Mouse (Mus musculus): ENCODE measurements at regions not wholly inside any gene's neighbourhood (a gene's known extent, or its start where the extent isn't known, plus 50 kb on each side); places are given as distances from the start of the nearest gene placed in this dataset.

- Histone ChIP-seq H3K4me2 (no peak overlapping the region), H3K9me3 (no peaks in the 10 kb centered on the region), H3K27ac (no peak overlapping the region), H3K27me3 (no peaks in the 10 kb centered on the region), H3K36me3 (no peaks in the 10 kb centered on the region), H3K4me3 (no peak overlapping the region), H3K4me1 (no peaks in the 10 kb centered on the region), H3K9ac (no peak overlapping the region)
- no peak for ATAC-seq (ENCODE audit: borderline replicate concordance, extremely low read depth, low FRiP score, low TSS enrichment)
- WGBS = 65% methylated on average over 5 of the region's 5 CpGs
Measured at GRCm38 (mm10) chr4:97439288-97440029, 256.5 kb upstream of the Gm10192 start.

- H3K27ac ChIP-seq = no peak overlapping the region
- H3K4me2 ChIP-seq = no peak overlapping the region
- no peaks in the 10 kb centered on the region for H3K9me3 ChIP-seq
- WGBS = 61% methylated on average over 1 of the region's 1 CpGs
- H3K27me3 ChIP-seq = no peaks in the 10 kb centered on the region
- no peaks in the 10 kb centered on the region for H3K4me1 ChIP-seq
- H3K4me3 ChIP-seq = no peak overlapping the region
- no peak for ATAC-seq (ENCODE audit: borderline replicate concordance, extremely low read depth, low FRiP score, low TSS enrichment)
- H3K36me3 ChIP-seq = no peaks in the 10 kb centered on the region
- no peak overlapping the region for H3K9ac ChIP-seq
Measured at GRCm38 (mm10) chr4:97432681-97433080, 249.7 kb upstream of the Gm10192 start.

GRCm38 (mm10) chr4:97432094-97432493 lies 249.1 kb upstream of the Gm10192 start:
- no peak overlapping the region for H3K4me2 ChIP-seq
- H3K4me3 ChIP-seq = no peak overlapping the region
- WGBS = 79% methylated on average over 1 of the region's 1 CpGs

GRCm38 (mm10) chr4:97431239-97431638 lies 248.3 kb upstream of the Gm10192 start:
- WGBS = 75% methylated on average over 2 of the region's 2 CpGs

More at GRCm38 (mm10) chr4:97432094-97432493, 249.1 kb upstream of the Gm10192 start:
- Histone ChIP-seq H3K4me1 (no peaks in the 10 kb centered on the region), H3K36me3 (no peaks in the 10 kb centered on the region), H3K9me3 (no peaks in the 10 kb centered on the region), H3K9ac (no peak overlapping the region), H3K27me3 (no peaks in the 10 kb centered on the region), H3K27ac (no peak overlapping the region)
- no peak for ATAC-seq (ENCODE audit: borderline replicate concordance, extremely low read depth, low FRiP score, low TSS enrichment)

GRCm38 (mm10) chr4:97419845-97420244 lies 236.9 kb upstream of the Gm10192 start:
- H3K36me3 ChIP-seq = no peaks in the 10 kb centered on the region
- no peak for ATAC-seq (ENCODE audit: borderline replicate concordance, extremely low read depth, low FRiP score, low TSS enrichment)
- no peak overlapping the region for H3K9ac ChIP-seq

More at GRCm38 (mm10) chr4:97431239-97431638, 248.3 kb upstream of the Gm10192 start:
- Histone ChIP-seq H3K27ac (no peak overlapping the region), H3K4me3 (no peak overlapping the region), H3K27me3 (no peaks in the 10 kb centered on the region), H3K4me2 (no peak overlapping the region), H3K36me3 (no peaks in the 10 kb centered on the region), H3K9ac (no peak overlapping the region), H3K4me1 (no peaks in the 10 kb centered on the region), H3K9me3 (no peaks in the 10 kb centered on the region)
- ATAC-seq (ENCODE audit: borderline replicate concordance, extremely low read depth, low FRiP score, low TSS enrichment) = no peak

GRCm38 (mm10) chr4:97418616-97419015 lies 235.7 kb upstream of the Gm10192 start:
- H3K36me3 ChIP-seq = no peaks in the 10 kb centered on the region
- ATAC-seq (ENCODE audit: borderline replicate concordance, extremely low read depth, low FRiP score, low TSS enrichment) = no peak

More at GRCm38 (mm10) chr4:97419845-97420244, 236.9 kb upstream of the Gm10192 start:
- WGBS = 74% methylated on average over 1 of the region's 1 CpGs
- Histone ChIP-seq H3K4me2 (no peak overlapping the region), H3K4me3 (no peak overlapping the region), H3K4me1 (no peaks in the 10 kb centered on the region), H3K27ac (no peak overlapping the region), H3K9me3 (no peaks in the 10 kb centered on the region), H3K27me3 (no peaks in the 10 kb centered on the region)

GRCm38 (mm10) chr4:97417943-97418342 lies 235.0 kb upstream of the Gm10192 start:
- H3K4me2 ChIP-seq = no peak overlapping the region
- H3K36me3 ChIP-seq = no peaks in the 10 kb centered on the region
- H3K27me3 ChIP-seq = no peaks in the 10 kb centered on the region
- no peak overlapping the region for H3K4me3 ChIP-seq
- H3K9me3 ChIP-seq = no peaks in the 10 kb centered on the region
- ATAC-seq (ENCODE audit: borderline replicate concordance, extremely low read depth, low FRiP score, low TSS enrichment) = no peak
- H3K9ac ChIP-seq = no peak overlapping the region
- H3K27ac ChIP-seq = no peak overlapping the region
- no peaks in the 10 kb centered on the region for H3K4me1 ChIP-seq

More at GRCm38 (mm10) chr4:97418616-97419015, 235.7 kb upstream of the Gm10192 start:
- Histone ChIP-seq H3K4me2 (no peak overlapping the region), H3K27ac (no peak overlapping the region), H3K4me3 (no peak overlapping the region), H3K27me3 (no peaks in the 10 kb centered on the region), H3K9ac (no peak overlapping the region), H3K4me1 (no peaks in the 10 kb centered on the region), H3K9me3 (no peaks in the 10 kb centered on the region)
- WGBS = 37% methylated on average over 5 of the region's 5 CpGs

- Histone ChIP-seq H3K9ac (no peak overlapping the region), H3K4me3 (no peak overlapping the region), H3K4me1 (no peaks in the 10 kb centered on the region), H3K9me3 (no peaks in the 10 kb centered on the region), H3K36me3 (no peaks in the 10 kb centered on the region), H3K27ac (no peak overlapping the region), H3K4me2 (no peak overlapping the region), H3K27me3 (no peaks in the 10 kb centered on the region)
- WGBS = 86% methylated on average over 7 of the region's 7 CpGs
- ATAC-seq (ENCODE audit: borderline replicate concordance, extremely low read depth, low FRiP score, low TSS enrichment) = no peak
Measured at GRCm38 (mm10) chr4:97408633-97409296, 225.8 kb upstream of the Gm10192 start.

GRCm38 (mm10) chr4:97394697-97395280 lies 211.8 kb upstream of the Gm10192 start:
- peak; percentile 93 for ATAC-seq (ENCODE audit: borderline replicate concordance, extremely low read depth, low FRiP score, low TSS enrichment)
- 38% methylated on average over 3 of the region's 3 CpGs for WGBS
- no peak overlapping the region for H3K27ac ChIP-seq
- no peaks in the 10 kb centered on the region for H3K4me1 ChIP-seq
- H3K9ac ChIP-seq = no peak overlapping the region
- no peak overlapping the region for H3K4me2 ChIP-seq
- no peaks in the 10 kb centered on the region for H3K36me3 ChIP-seq
- no peak overlapping the region for H3K4me3 ChIP-seq
- H3K9me3 ChIP-seq = no peaks in the 10 kb centered on the region
- H3K27me3 ChIP-seq = no peaks in the 10 kb centered on the region

GRCm38 (mm10) chr4:97381084-97381483 lies 198.1 kb upstream of the Gm10192 start:
- peak; percentile 84 for ATAC-seq (ENCODE audit: borderline replicate concordance, extremely low read depth, low FRiP score, low TSS enrichment)
- no peaks in the 10 kb centered on the region for H3K27me3 ChIP-seq
- H3K4me1 ChIP-seq = peaks cover 15% of the 10 kb centered on the region
- no peaks in the 10 kb centered on the region for H3K9me3 ChIP-seq
- no peaks in the 10 kb centered on the region for H3K36me3 ChIP-seq
- peak overlapping the region; percentile 51; the same call in 1 of the 2 replicates for H3K27ac ChIP-seq
- H3K4me3 ChIP-seq = no peak overlapping the region
- H3K4me2 ChIP-seq = no peak overlapping the region
- WGBS = 30% methylated on average over 3 of the region's 3 CpGs
- H3K9ac ChIP-seq = no peak overlapping the region

GRCm38 (mm10) chr4:97377593-97378542 lies 194.9 kb upstream of the Gm10192 start:
- Histone ChIP-seq H3K4me1 (peaks cover 15% of the 10 kb centered on the region), H3K9me3 (no peaks in the 10 kb centered on the region), H3K27ac (no peak overlapping the region), H3K36me3 (no peaks in the 10 kb centered on the region), H3K27me3 (no peaks in the 10 kb centered on the region), H3K9ac (no peak overlapping the region), H3K4me2 (no peak overlapping the region), H3K4me3 (no peak overlapping the region)
- ATAC-seq (ENCODE audit: borderline replicate concordance, extremely low read depth, low FRiP score, low TSS enrichment) = no peak; the same call in 1 of the 2 replicates
- WGBS = 42% methylated on average over 8 of the region's 8 CpGs
